Mouse (Mus musculus): Measurements from ENCODE around the gene Chad. TPM values are rescaled to one million over a fixed set of nuclear protein-coding genes. Genes with fewer than 3 reads are reported as not detected.

The Chad gene
- 0.60 TPM for polyA plus RNA-seq (2017; shearing (Covaris generic))

DNA sequence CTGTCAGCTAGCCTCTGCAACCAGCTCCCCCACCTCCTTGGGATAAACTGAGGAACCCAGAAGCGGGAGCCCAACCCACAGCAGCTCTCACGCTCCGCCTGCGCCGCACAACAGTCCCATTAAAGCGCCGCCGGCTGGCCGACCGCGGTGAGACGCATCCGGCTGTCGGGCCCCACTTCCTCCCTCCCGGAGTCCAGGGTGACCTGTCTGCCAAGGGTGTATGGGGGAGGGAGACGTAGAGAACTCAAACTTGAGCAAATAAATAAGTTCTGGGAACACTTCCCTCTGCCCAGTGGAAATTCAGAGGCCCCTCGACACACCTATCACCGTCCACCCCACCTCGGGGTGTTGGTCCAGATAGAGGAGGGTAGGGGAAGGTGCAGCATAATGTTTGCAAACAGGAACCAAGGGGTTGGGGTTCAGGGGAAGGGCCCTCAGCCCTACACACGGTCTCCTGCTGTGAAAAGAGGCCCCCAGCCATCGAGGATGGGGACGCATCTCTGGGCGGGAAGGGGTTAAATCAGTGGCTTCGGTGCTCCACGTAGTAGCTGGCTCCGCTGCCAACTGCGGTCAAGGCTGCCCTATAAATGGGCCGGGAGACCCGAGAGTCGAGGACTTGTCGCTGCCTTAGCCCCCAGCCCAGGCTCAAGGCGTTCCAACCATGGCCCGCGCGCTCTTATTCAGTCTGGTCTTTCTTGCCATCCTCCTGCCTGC, at the start of gene Chad:
TSS of gene Chad (plus strand) at position 611 of the 714 bp plus-strand sequence.

DNA sequence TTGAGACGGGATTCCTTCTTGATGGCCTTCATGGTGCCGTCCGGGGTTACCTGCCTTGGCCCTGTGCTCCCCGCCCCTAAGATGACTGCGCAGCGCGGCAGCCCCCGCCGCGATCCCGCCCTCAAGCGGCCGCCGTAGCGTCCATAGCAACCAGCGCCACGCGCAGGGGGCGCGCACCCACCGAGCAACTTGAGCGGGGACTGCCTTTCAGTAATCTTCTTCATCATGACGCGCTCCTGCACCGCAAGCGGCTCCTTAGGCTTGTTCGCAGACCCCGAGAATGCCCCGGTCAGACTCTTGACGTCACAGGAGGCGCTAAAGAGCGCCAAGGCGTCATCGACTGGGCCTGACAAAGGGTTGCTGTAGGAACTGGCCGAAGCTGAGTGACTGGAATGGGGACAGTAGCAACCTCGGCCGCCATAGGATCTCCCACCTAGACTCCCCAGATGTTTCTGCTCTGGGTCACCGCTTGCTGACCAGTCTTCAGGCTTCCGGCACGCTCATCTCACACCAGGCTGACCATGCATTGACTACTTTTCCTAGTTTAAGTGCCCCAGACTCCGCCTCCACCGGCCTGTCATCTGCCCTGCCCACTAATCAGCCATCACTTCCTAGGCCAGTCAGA, 43.5 kb upstream of the Chad start, which contains the start of gene Mycbpap:
TSS of gene Mycbpap (minus strand) at position 524 of the 625 bp plus-strand sequence.

DNA sequence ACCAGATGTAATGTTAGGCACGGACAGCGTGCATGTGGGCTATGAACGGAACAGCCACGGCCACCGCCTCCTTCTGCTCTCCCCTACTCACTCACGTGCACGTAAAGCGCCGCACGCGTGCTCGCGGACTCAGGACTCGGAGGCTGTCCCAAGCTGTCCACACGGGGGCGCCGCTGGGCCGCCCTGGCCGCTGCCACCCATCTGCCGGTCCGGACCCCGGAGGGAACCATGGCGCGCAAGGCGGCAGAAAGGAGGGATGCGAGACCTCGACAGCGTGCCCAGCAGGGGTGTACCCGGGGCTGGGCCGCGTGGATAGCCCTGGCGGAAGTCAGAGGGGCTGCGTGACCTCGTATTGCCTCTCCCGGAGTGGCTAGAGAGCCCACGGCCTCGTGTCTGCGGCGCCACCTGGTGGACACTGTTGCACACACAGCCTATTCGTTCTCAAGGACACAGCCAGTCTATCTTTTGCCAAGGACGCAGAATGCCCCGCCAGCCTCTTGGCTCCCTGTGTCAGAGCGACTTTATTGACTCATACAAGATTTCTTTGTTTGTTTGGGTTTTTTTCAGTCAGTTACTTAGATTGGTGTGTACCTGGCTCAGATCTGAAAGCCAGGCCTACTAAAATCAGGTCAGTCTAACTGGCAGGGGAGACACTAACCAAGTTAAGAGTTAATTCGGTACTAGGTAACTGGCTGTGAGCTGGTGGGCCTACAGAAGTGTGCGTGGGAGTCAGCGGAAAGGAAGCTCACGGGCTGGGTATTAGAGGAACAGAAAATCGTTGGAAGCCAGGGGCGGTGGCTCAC, 15.8 kb upstream of the Chad start, which contains the start of gene Rsad1:
TSS of gene Rsad1 (minus strand) at position 368 of the 803 bp plus-strand sequence.

DNA sequence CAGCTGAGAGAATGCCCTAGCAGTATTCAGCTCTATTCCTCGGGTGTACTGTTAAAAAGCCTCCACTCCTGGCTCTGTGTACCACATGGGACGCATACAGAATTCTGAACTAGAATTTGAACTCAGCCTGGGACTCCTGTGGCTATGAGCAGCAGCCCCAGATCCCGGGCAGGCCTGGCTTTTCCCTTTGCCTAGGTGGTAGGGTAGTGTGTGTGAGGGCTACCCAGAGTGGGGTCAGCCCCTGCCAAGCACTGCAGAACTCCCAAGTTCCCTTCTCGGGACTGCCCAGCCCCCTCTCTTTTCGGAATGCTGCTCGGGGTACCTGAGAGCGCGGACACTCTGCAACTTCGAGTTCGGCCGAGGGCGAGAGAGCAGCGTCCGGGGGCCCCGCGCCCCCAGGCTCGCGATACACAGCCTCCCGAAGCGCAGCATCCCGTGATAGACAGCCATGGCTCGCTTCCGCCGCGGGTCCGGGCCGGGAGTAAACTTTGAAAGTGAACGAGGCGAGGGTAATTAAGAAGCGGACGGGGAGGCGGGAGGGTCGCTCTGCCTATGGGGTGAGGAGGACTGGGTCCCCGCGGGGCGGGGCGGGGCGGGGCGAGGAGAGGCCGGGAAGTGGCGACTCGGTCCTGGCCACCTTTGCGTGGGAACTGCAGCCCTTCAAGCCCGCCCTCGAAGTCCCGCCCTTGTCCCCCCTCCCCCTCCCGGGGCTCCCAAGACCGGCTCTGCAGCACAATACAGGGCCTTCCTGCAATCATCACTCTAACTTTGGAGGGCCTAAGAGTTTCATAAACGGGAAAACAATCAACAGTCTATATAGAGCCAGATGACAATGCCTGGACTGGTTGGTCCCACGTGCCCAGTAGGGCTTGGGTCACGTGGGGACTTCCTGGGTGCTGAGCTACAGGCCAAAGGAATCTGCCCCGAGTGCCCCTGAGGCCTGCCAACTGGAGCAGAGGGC, 36.8 kb downstream of the Chad start, which contains the start of gene Acsf2:
TSS of gene Acsf2 (minus strand) at position 551 of the 961 bp plus-strand sequence.

Other genes starting within 250 kb of the Chad start
- gene Luc7l3, start 243.1 kb upstream of the Chad start, polyA plus RNA-seq (2017; shearing (Covaris generic)), result 112 TPM
- gene Ankrd40, start 237.0 kb upstream of the Chad start, polyA plus RNA-seq (2017; shearing (Covaris generic)), result 8.3 TPM
- 5.6 TPM for gene Abcc3, start 172.1 kb upstream of the Chad start, polyA plus RNA-seq (2017; shearing (Covaris generic))
- gene Cacna1g, start 90.8 kb upstream of the Chad start, polyA plus RNA-seq (2017; shearing (Covaris generic)), result 0.10 TPM
- gene Spata20, start 78.9 kb upstream of the Chad start, polyA plus RNA-seq (2017; shearing (Covaris generic)), result not detected
- not detected for gene Epn3, start 65.1 kb upstream of the Chad start, polyA plus RNA-seq (2017; shearing (Covaris generic))
- not detected for gene Mycbpap, start 43.3 kb upstream of the Chad start, polyA plus RNA-seq (2017; shearing (Covaris generic))
- 3.3 TPM for gene Rsad1, start 15.8 kb upstream of the Chad start, polyA plus RNA-seq (2017; shearing (Covaris generic))
- gene Acsf2, start 36.8 kb downstream of the Chad start, polyA plus RNA-seq (2017; shearing (Covaris generic)), result 6.8 TPM
- gene Lrrc59, start 64.7 kb downstream of the Chad start, polyA plus RNA-seq (2017; shearing (Covaris generic)), result 13.7 TPM
- 71.8 TPM for gene Mrpl27, start 88.7 kb downstream of the Chad start, polyA plus RNA-seq (2017; shearing (Covaris generic))
- 1.4 TPM for gene Eme1, start 88.9 kb downstream of the Chad start, polyA plus RNA-seq (2017; shearing (Covaris generic))
- 18.9 TPM for gene Xylt2, start 112.5 kb downstream of the Chad start, polyA plus RNA-seq (2017; shearing (Covaris generic))
- gene Gm11541, start 139.5 kb downstream of the Chad start, polyA plus RNA-seq (2017; shearing (Covaris generic)), result not detected
- not detected for gene Cdc34b, start 176.7 kb downstream of the Chad start, polyA plus RNA-seq (2017; shearing (Covaris generic))
- not detected for gene Tmem92, start 217.7 kb downstream of the Chad start, polyA plus RNA-seq (2017; shearing (Covaris generic))

All from activated CD4-positive, CD25-positive, alpha-beta regulatory T cell, adult 9 weeks (primary cell).